ENCODE assay signal across 8 mouse cellular contexts in genomic region chr15:89523283-89523832, GRCm38 (mm10). TPM values are rescaled to one million over a fixed set of nuclear protein-coding genes. Genes with fewer than 3 reads are reported as not detected.
A peak's percentile ranks its signal among the peaks of the same experiment; 100 is the strongest.
DNase-seq lines count a peak whose midpoint lies in the region; ATAC-seq lines count a peak whose summit lies in the region.

No protein-coding gene starts in this region.

- peaks cover 43% of the 10 kb centered on the region for H3K27me3 ChIP-seq in heart, embryonic 15.5 days
- peaks cover 46% of the 10 kb centered on the region for H3K27me3 ChIP-seq in hindbrain, embryonic 10.5 days (ENCODE audit: insufficient read depth, poor library complexity, severe bottlenecking)
- H3K27me3 ChIP-seq in midbrain, embryonic 13.5 days = peaks cover 38% of the 10 kb centered on the region

- H3K4me1 ChIP-seq in heart, embryonic 15.5 days (replicated peaks) = peaks cover 10% of the 10 kb centered on the region
- peaks cover 17% of the 10 kb centered on the region for H3K4me1 ChIP-seq in hindbrain, embryonic 10.5 days (replicated peaks)
- H3K4me1 ChIP-seq in midbrain, embryonic 13.5 days (replicated peaks) = peaks cover 16% of the 10 kb centered on the region

- H3K4me3 ChIP-seq in heart, embryonic 15.5 days = peak overlapping the region; percentile 56
- peak overlapping the region; percentile 70 for H3K4me3 ChIP-seq in hindbrain, embryonic 10.5 days
- H3K4me3 ChIP-seq in midbrain, embryonic 13.5 days (replicated peaks) = peak overlapping the region; percentile 60

- no peak; the same call in 1 of the 2 replicates for ATAC-seq in heart, embryonic 15.5 days (replicated peaks; ENCODE audit: insufficient number of reproducible peaks, insufficient read depth, low FRiP score, low read depth)
- peak; percentile 53 for ATAC-seq in midbrain, embryonic 13.5 days

- peak overlapping the region; percentile 92 for H3K4me2 ChIP-seq in heart, embryonic 15.5 days
- peak overlapping the region; percentile 93 for H3K4me2 ChIP-seq in midbrain, embryonic 13.5 days (replicated peaks)

- no peaks in the 10 kb centered on the region for H3K9me3 ChIP-seq in heart, embryonic 15.5 days (replicated peaks)
- no peaks in the 10 kb centered on the region for H3K9me3 ChIP-seq in hindbrain, embryonic 10.5 days
- no peaks in the 10 kb centered on the region for H3K9me3 ChIP-seq in midbrain, embryonic 13.5 days

- H3K36me3 ChIP-seq in heart, embryonic 15.5 days = no peaks in the 10 kb centered on the region
- 0 out of 2 replicates have a peak, but pooled peaks cover 5% of the 10 kb centered on the region for H3K36me3 ChIP-seq in hindbrain, embryonic 10.5 days
- H3K36me3 ChIP-seq in midbrain, embryonic 13.5 days = peaks cover 6% of the 10 kb centered on the region; the same call in 1 of the 2 replicates

- 0 out of 2 replicates have a peak overlapping the region, but pooled peaks have one; percentile 45 for H3K9ac ChIP-seq in heart, embryonic 15.5 days
- peak overlapping the region; percentile 56 for H3K9ac ChIP-seq in midbrain, embryonic 13.5 days (replicated peaks)

- no peak for DNase-seq in heart, adult 8-10 months (ENCODE audit: low spot score)
- peak; percentile 64 to 76 for DNase-seq in cerebellum, postnatal 14 days
- peak; percentile 37 for DNase-seq in hindbrain, embryonic 10.5 days (ENCODE audit: low spot score)
- no peak for DNase-seq in natural killer cell, adult 2 months (ENCODE audit: low spot score in 2 of 2)
- DNase-seq in T-cell, adult 2 months (ENCODE audit: low spot score) = no peak
- DNase-seq in lung, adult 18-20 months = no peak

- 22% methylated on average over 23 of the region's 47 CpGs for WGBS in heart, embryonic 15.5 days
- 9% methylated on average over 47 of the region's 47 CpGs for WGBS in hindbrain, embryonic 10.5 days
- 6% methylated on average over 37 of the region's 47 CpGs for WGBS in midbrain, embryonic 13.5 days

- no peak overlapping the region for H3K27ac ChIP-seq in heart, embryonic 15.5 days
- H3K27ac ChIP-seq in hindbrain, embryonic 10.5 days = no peak overlapping the region
- H3K27ac ChIP-seq in midbrain, embryonic 13.5 days = no peak overlapping the region

RNA-seq across cellular contexts. Expression of gene Shank3, which starts 23.9 kb away (rescaled TPM):
- 1.4 and 2.1 TPM in 2 replicates for polyA plus RNA-seq in heart, embryonic 15.5 days (2015; fragmentation: Nextera tagmentation; extraction: Ambion mirVana)
- 10 to 100 TPM; 36.3 to 53.5 (median 43.5) TPM for total RNA-seq in heart, adult 8-10 months (2022)
- polyA plus RNA-seq in hindbrain, embryonic 10.5 days (2016; fragmentation: Nextera tagmentation; extraction: Ambion mirVana) = 2.8 and 3.5 TPM in 2 replicates
- polyA plus RNA-seq in midbrain, embryonic 13.5 days (2015; fragmentation: Nextera tagmentation; extraction: Ambion mirVana) = 13.3 and 14.8 TPM in 2 replicates

RNA-seq across cellular contexts. Expression of gene Acr, which starts 44.8 kb away (rescaled TPM):
- 0.08 and 0.22 TPM in 2 replicates for polyA plus RNA-seq in heart, embryonic 15.5 days (2015; fragmentation: Nextera tagmentation; extraction: Ambion mirVana)
- total RNA-seq in heart, adult 8-10 months (2022) = under 1 TPM in 3 of 4 experiments, not detected in 1; 0.19 to 0.41 (median 0.28) TPM
- 0.19 and 0.38 TPM in 2 replicates for polyA plus RNA-seq in hindbrain, embryonic 10.5 days (2016; fragmentation: Nextera tagmentation; extraction: Ambion mirVana)
- 2.5 and 2.6 TPM in 2 replicates for polyA plus RNA-seq in midbrain, embryonic 13.5 days (2015; fragmentation: Nextera tagmentation; extraction: Ambion mirVana)

RNA-seq across cellular contexts. Expression of gene Arsa, which starts 46.1 kb away (rescaled TPM):
- 16.3 and 19.9 TPM in 2 replicates for polyA plus RNA-seq in heart, embryonic 15.5 days (2015; fragmentation: Nextera tagmentation; extraction: Ambion mirVana)
- 10 to 100 TPM; 10.9 to 12.7 (median 11.8) TPM for total RNA-seq in heart, adult 8-10 months (2022)
- polyA plus RNA-seq in hindbrain, embryonic 10.5 days (2016; fragmentation: Nextera tagmentation; extraction: Ambion mirVana) = 14.3 and 14.8 TPM in 2 replicates
- 16.7 and 17.6 TPM in 2 replicates for polyA plus RNA-seq in midbrain, embryonic 13.5 days (2015; fragmentation: Nextera tagmentation; extraction: Ambion mirVana)

Comparison
In these comparisons a context has a peak if more than half of its experiments do, and no peak if none do; other contexts are left out.
1. DNase-seq: peak in cerebellum, postnatal 14 days (2 of 2) and hindbrain, embryonic 10.5 days (single experiment); none in heart, adult 8-10 months (single experiment), natural killer cell, adult 2 months (0 of 2), T-cell, adult 2 months (single experiment) and lung, adult 18-20 months (0 of 2).
2. Peak in every context shown above with its lines, with median percentiles within 50 percentile points of each other: H3K4me3 ChIP-seq.